Mouse (Mus musculus) megakaryocyte, embryonic 14.5 days (primary cell): ENCODE measurements around the gene Kcnip2. TPM values are rescaled to one million over a fixed set of nuclear protein-coding genes. Genes with fewer than 3 reads are reported as not detected.

Experiments
- H3K27me3 ChIP-seq: replicated peaks from 2 replicates; pipeline ENCODE3; 2012; ENCODE audit warnings: inconsistent platforms
- H3K36me3 ChIP-seq: replicated peaks from 2 replicates; pipeline ENCODE3; 2012; ENCODE audit warnings: low read length, inconsistent platforms, mixed read lengths
- H3K4me1 ChIP-seq: 2 replicates; pipeline ENCODE4 v1.6.1; 2012; ENCODE audit warnings: inconsistent platforms
- H3K4me3 ChIP-seq: replicated peaks from 2 replicates; pipeline ENCODE3; 2012; ENCODE audit warnings: moderate library complexity, mild to moderate bottlenecking, inconsistent platforms
- H3K9me3 ChIP-seq: 2 replicates; pipeline ENCODE4 v1.6.1; 2012; ENCODE audit warnings: inconsistent platforms
- FLI1 ChIP-seq: IDR thresholded peaks from 2 replicates; pipeline ENCODE4 v1.6.1; 2012; ENCODE audit warnings: low read length, inconsistent platforms, mixed read lengths
- GATA1 ChIP-seq: IDR thresholded peaks from 3 replicates; pipeline ENCODE4 v1.6.1; 2012; ENCODE audit warnings: mixed read lengths, low read length, inconsistent platforms, borderline replicate concordance
- polyA plus RNA-seq: library from polyadenylated mRNA; stranded (reverse); fragments of >175 nt; gene quantifications from 2 replicates; pipeline ENCODE4 v1.2.3, GENCODE M21; 2012; ENCODE audit warnings: low replicate concordance; ENCODE audit not compliant: insufficient read depth

Kcnip2 gene
- polyA plus RNA-seq, 1 experiment = 0.35 TPM

DNA sequence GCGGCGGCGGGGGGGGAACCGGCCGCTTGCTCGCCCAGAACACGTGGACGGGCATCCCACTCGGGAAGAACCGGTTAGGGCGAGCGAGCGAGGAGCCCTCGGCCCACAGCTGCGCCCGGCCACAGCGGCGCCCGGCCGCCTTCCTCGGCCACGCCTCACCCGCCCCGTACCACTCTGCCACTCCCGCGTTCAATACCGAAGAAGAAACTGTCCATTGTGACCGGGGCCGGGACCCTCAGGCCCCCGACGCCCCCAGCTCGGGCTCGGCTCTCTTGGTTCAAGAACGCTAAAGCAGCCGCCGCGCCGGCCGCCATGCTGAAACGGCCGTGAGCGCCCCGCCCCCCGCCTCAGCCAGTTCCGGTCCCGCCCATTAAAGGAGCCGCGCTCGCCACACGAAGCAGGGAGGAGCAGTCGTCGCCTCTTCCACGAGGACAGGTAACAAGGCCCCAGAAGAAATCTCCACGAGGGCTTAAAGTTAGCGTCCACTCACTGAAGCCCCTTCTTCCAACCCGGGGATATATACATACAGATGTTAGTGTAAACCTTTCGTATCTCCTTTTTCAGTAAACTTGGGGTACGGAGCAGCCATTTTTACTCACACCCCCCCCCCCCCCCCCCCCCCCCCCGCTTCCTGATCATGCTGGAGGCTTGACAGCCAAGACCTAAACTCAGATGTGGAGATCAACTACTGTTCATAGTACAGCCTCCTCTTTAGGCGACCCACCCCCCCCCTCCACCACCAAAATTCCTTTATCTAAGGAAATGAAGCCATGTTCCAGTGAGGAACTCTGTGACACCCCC is 66.4 kb downstream of the Kcnip2 start, which contains the start of gene Npm3:
Gene Npm3, minus strand, starts transcription at position 349 of the 801 bp plus-strand sequence.
- TF ChIP-seq FLI1 (no peak), GATA1 (no peak)
- H3K4me3 ChIP-seq = peak within 1 kb of the TSS; percentile 95
- peaks cover 18% of the 10 kb centered on the region for H3K27me3 ChIP-seq
- H3K36me3 ChIP-seq = peaks cover 53% of the 10 kb centered on the region
- H3K9me3 ChIP-seq = no peaks in the 10 kb centered on the region
- H3K4me1 ChIP-seq = peaks cover 66% of the 10 kb centered on the region

DNA sequence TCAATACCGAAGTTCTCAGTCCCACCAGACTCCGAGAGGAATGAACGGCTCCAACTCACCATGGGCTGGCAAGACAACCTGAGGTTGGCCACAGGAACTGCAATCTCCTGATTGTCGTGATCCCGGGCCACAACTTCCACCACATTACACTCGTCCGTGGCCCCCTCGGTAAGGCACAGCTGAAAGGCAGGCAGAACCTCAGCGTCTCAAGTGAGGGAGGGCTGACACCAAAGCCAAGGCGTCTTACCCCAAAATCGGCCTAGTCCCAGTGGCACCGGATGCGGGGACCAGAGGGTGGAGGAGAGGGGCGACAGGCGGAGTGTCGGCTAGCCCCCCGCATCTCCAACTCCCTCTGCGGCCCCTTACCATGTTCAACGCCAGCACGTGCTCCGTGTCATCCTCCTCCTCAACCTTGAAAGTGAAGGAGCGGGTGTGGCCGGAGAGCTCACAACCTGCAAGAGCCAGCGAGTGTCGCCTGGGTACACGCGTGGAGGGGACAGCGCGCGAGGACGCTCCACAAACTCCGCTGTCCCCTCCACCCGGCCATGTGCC is 67.1 kb downstream of the Kcnip2 start:
- Histone ChIP-seq H3K27me3 (peaks cover 25% of the 10 kb centered on the region), H3K9me3 (no peaks in the 10 kb centered on the region), H3K36me3 (peaks cover 47% of the 10 kb centered on the region), H3K4me3 (peak overlapping the region; percentile 95), H3K4me1 (peaks cover 60% of the 10 kb centered on the region)
- TF ChIP-seq FLI1 (no peak), GATA1 (no peak)

DNA sequence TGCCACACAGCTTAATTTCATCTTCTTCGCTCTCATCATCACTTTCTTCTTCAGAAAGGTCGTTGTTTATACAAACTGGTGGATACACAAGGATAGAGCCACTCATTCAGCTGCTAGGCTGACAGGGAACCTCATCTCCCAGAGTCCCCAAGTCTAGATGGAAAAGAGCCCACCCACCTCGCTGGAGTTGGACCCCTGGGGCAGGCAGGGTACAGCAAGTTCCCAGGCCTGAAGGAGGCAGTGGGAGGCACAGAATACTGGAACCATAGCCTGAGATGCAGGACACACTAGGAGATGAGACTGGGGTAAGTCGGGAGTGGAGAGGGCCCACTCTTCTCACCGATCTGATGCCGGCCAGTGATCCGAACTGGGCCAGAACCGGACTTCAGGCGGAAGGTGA is 67.7 kb downstream of the Kcnip2 start:
- peak overlapping the region; percentile 95 for H3K4me3 ChIP-seq
- TF ChIP-seq FLI1 (no peak), GATA1 (no peak)
- H3K27me3 ChIP-seq = peaks cover 30% of the 10 kb centered on the region
- H3K36me3 ChIP-seq = peaks cover 41% of the 10 kb centered on the region
- no peaks in the 10 kb centered on the region for H3K9me3 ChIP-seq
- peaks cover 56% of the 10 kb centered on the region for H3K4me1 ChIP-seq

DNA sequence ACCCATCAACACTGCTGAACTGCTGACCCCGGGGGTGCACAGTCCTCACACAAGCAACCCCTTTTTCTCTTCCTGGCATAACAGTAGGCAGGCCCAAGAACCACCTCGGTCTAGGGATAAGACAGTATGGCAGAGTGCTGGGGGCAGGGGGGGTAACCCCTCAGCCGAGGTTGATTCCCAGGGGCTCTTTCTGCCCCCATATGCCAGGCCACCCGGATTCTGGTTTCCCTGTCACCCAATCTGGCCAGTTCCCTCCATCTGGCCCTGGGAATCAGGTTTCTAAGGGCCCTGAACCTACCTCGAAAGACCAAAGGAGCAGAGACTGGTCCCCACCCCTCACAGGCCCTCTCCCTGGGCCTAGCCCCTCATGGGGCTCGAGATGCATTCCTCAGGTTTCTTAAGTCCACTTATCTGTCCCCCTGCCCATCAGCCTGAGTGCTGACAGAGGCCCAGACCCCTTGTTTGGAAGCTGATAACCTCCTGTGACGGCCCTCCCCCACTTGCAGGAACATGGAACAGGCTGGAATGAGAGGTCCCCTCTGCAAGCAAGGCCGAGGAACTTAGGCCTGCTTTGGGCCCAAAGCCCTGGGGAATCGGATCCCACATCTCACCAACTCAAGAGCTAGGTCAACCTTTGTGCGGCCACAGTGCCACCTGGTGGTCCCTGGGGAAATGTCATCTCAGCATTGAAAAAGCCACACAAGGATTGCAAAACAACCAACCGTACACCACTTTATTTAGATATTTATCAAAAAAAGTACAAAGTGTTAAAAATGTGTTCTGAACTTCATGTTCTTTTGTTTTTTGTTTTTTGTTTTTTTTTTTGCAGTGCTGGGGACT is 68.6 kb downstream of the Kcnip2 start:
- peaks cover 32% of the 10 kb centered on the region for H3K36me3 ChIP-seq
- H3K27me3 ChIP-seq = peaks cover 38% of the 10 kb centered on the region
- H3K4me1 ChIP-seq = peaks cover 54% of the 10 kb centered on the region
- H3K9me3 ChIP-seq = no peaks in the 10 kb centered on the region
- no peak overlapping the region for H3K4me3 ChIP-seq
- TF ChIP-seq FLI1 (no peak), GATA1 (no peak)

- Histone ChIP-seq H3K4me3 (peak overlapping the region; percentile 25), H3K27me3 (peaks cover 47% of the 10 kb centered on the region), H3K9me3 (no peaks in the 10 kb centered on the region), H3K4me1 (peaks cover 54% of the 10 kb centered on the region), H3K36me3 (peaks cover 24% of the 10 kb centered on the region)
- TF ChIP-seq FLI1 (no peak), GATA1 (no peak)
Measured at GRCm38 (mm10) chr19:45746153-45747020, 69.5 kb downstream of the Kcnip2 start.

DNA sequence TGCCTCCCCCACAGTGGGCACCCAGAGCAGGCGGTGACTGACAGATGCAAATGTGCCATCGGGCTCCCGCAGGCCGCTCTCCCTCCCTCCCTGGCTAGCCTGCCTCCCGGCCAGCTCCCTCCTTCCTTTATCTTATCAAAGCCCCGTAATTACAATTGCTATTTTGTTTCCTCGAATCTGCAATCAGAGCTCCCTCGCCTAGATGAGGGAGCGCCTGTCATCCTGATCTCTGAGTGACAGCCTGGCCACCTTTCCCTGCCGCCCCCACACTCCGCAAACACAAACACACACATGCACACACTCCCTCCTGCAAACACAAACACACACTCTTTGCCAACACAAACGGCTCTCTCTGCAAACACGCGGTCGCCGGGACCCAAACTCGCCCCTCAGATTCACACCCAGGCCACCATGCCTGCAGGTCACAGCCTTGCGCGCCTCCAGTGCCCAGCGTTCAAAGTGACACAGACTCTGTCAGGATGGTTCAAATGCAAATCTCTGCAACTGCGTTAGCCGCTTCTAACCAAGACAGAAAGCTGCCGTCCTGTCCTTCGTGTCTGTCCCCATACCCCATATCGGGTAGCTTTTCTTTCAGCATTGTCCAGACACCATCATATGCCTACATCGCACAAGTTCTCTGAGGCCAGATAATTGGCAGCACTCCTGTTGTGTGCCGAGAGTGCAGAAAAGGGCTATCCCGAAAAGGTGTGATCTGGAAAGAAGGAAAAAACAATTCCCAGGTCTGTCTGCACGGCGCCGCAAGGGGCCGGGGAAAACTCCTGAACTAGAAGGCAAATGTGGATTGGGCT is 70.3 kb downstream of the Kcnip2 start:
- peaks cover 55% of the 10 kb centered on the region for H3K27me3 ChIP-seq
- H3K9me3 ChIP-seq = no peaks in the 10 kb centered on the region
- H3K36me3 ChIP-seq = peaks cover 17% of the 10 kb centered on the region
- TF ChIP-seq FLI1 (no peak), GATA1 (no peak)
- peaks cover 57% of the 10 kb centered on the region for H3K4me1 ChIP-seq
- no peak overlapping the region for H3K4me3 ChIP-seq

DNA sequence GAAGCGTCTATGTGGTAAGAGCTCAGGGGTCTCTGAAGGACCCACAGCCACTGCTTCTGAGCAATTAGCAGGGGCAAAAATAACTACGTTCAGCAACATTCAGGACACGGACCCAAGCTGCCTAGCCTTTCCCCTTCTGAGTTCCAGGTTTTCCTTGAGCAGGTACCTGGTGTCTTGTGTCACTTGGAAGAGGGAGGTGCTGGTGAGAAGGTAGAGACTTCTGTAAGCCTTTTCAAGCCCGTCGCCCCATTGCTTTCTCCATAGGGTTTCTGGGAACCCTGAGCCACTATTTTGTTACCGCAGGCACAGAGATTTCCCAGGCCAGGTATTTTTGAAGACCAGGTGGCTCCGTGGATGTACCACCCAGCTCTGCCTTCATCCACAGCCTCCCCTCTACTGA is 72.2 kb downstream of the Kcnip2 start:
- peaks cover 11% of the 10 kb centered on the region for H3K36me3 ChIP-seq
- no peak overlapping the region for H3K4me3 ChIP-seq
- no peak for TF ChIP-seq GATA1
- TF ChIP-seq FLI1 = no peak
- H3K4me1 ChIP-seq = peaks cover 44% of the 10 kb centered on the region
- H3K9me3 ChIP-seq = no peaks in the 10 kb centered on the region
- peaks cover 74% of the 10 kb centered on the region for H3K27me3 ChIP-seq

- Histone ChIP-seq H3K4me1 (peaks cover 39% of the 10 kb centered on the region), H3K9me3 (no peaks in the 10 kb centered on the region), H3K36me3 (peaks cover 7% of the 10 kb centered on the region), H3K27me3 (peaks cover 79% of the 10 kb centered on the region), H3K4me3 (no peak overlapping the region)
- TF ChIP-seq GATA1 (no peak), FLI1 (no peak)
Measured at GRCm38 (mm10) chr19:45742984-45743575, 72.8 kb downstream of the Kcnip2 start.
